Mouse (Mus musculus) kidney, adult 18-20 months (tissue): ENCODE data around the gene Prr3.
"Not testable (repeated sequence)": the region's sequence is repeated elsewhere in the genome, so short reads cannot be mapped to it uniquely, and the experiment has no call there.

Experiments used
- DNase-seq: peaks from one replicate; pipeline ENCODE4 v3.0.0; 2021

Gene Prr3

GRCm38 (mm10) chr17:35979401-35980362 lies at the start of gene Prr3, which contains the start of gene Gnl1:
Gene Prr3, minus strand, starts transcription at chr17:35980236.
Gene Gnl1, plus strand, starts transcription at chr17:35979851.
- peak; percentile 96 for DNase-seq

GRCm38 (mm10) chr17:36028879-36029619 lies 49.0 kb upstream of the Prr3 start:
- no peak for DNase-seq

GRCm38 (mm10) chr17:36027663-36028062 lies 47.6 kb upstream of the Prr3 start:
- no peak for DNase-seq

GRCm38 (mm10) chr17:36025901-36026300 lies 45.9 kb upstream of the Prr3 start:
- DNase-seq = no peak

GRCm38 (mm10) chr17:36025197-36025596 lies 45.2 kb upstream of the Prr3 start:
- no peak for DNase-seq

GRCm38 (mm10) chr17:36023710-36024654 lies 43.9 kb upstream of the Prr3 start:
- DNase-seq = peak; percentile 42

GRCm38 (mm10) chr17:36022922-36023321 lies 42.9 kb upstream of the Prr3 start:
- DNase-seq = no peak

GRCm38 (mm10) chr17:36022098-36022497 lies 42.1 kb upstream of the Prr3 start:
- no peak for DNase-seq

- DNase-seq = no peak
Measured at GRCm38 (mm10) chr17:36021309-36021708, 41.3 kb upstream of the Prr3 start.

GRCm38 (mm10) chr17:36020191-36021073 lies 40.4 kb upstream of the Prr3 start, which contains the start of gene H2-T24:
Gene H2-T24, minus strand, starts transcription at chr17:36020560.
- peak; percentile 83 for DNase-seq

- no peak for DNase-seq
Measured at GRCm38 (mm10) chr17:36019519-36019918, 39.5 kb upstream of the Prr3 start.

- DNase-seq = no peak
Measured at GRCm38 (mm10) chr17:36018979-36019378, 38.9 kb upstream of the Prr3 start.

- DNase-seq = no peak
Measured at GRCm38 (mm10) chr17:36017046-36017445, 37.0 kb upstream of the Prr3 start.

GRCm38 (mm10) chr17:36014977-36015376 lies 34.9 kb upstream of the Prr3 start:
- DNase-seq = no peak

GRCm38 (mm10) chr17:36004409-36004808 lies 24.4 kb upstream of the Prr3 start:
- not testable (repeated sequence) for DNase-seq

GRCm38 (mm10) chr17:36003331-36003730 lies 23.3 kb upstream of the Prr3 start:
- DNase-seq = no peak

GRCm38 (mm10) chr17:36001966-36002365 lies 21.9 kb upstream of the Prr3 start:
- no peak for DNase-seq

GRCm38 (mm10) chr17:36001121-36001897 lies 21.3 kb upstream of the Prr3 start:
- DNase-seq = no peak

GRCm38 (mm10) chr17:36000349-36000748 lies 20.3 kb upstream of the Prr3 start:
- no peak for DNase-seq

GRCm38 (mm10) chr17:35999356-35999755 lies 19.3 kb upstream of the Prr3 start:
- no peak for DNase-seq
